Mouse (Mus musculus): Measurements from ENCODE around the gene Fgf4. TPM values are rescaled to one million over a fixed set of nuclear protein-coding genes. Genes with fewer than 3 reads are reported as not detected.
"Not testable (repeated sequence)": the region's sequence is repeated elsewhere in the genome, so short reads cannot be mapped to it uniquely, and the experiment has no call there.

The Fgf4 gene
- total RNA-seq, 2 experiments from 2014 or later: not detected

GRCm38 (mm10) chr7:144863196-144863595 is 16.0 kb downstream of the Fgf4 start:
- DNase-seq (ENCODE audit: low spot score in 2 of 2): no peak
- intact Hi-C loops (cut with DNase I): no loop called here

- intact Hi-C loops (cut with DNase I): no loop called here
- no peak for DNase-seq (ENCODE audit: low spot score in 2 of 2)
Measured at GRCm38 (mm10) chr7:144864160-144864670, 17.0 kb downstream of the Fgf4 start.

- intact Hi-C loops (cut with DNase I): no loop called here
Measured at GRCm38 (mm10) chr7:144867161-144867560, 20.0 kb downstream of the Fgf4 start.

GRCm38 (mm10) chr7:144867602-144868001 is 20.4 kb downstream of the Fgf4 start:
- intact Hi-C loops (cut with DNase I): no loop called here
- DNase-seq (ENCODE audit: low spot score in 2 of 2): no peak

More at GRCm38 (mm10) chr7:144867161-144867560, 20.0 kb downstream of the Fgf4 start:
- no peak for DNase-seq (ENCODE audit: low spot score in 2 of 2)

GRCm38 (mm10) chr7:144872420-144872819 is 25.3 kb downstream of the Fgf4 start:
- intact Hi-C loops (cut with DNase I): no loop called here
- no peak for DNase-seq (ENCODE audit: low spot score in 2 of 2)

- intact Hi-C loops (cut with DNase I): no loop called here
- no peak for DNase-seq (ENCODE audit: low spot score in 2 of 2)
Measured at GRCm38 (mm10) chr7:144873160-144873559, 26.0 kb downstream of the Fgf4 start.

- intact Hi-C loops (cut with DNase I): no loop called here
Measured at GRCm38 (mm10) chr7:144874226-144874625, 27.1 kb downstream of the Fgf4 start.

GRCm38 (mm10) chr7:144878401-144878800 is 31.2 kb downstream of the Fgf4 start:
- intact Hi-C loops (cut with DNase I): no loop called here
- DNase-seq (ENCODE audit: low spot score in 2 of 2): no peak

More at GRCm38 (mm10) chr7:144874226-144874625, 27.1 kb downstream of the Fgf4 start:
- DNase-seq (ENCODE audit: low spot score in 2 of 2): no peak

GRCm38 (mm10) chr7:144883106-144883505 is 35.9 kb downstream of the Fgf4 start:
- no peak for DNase-seq (ENCODE audit: low spot score in 2 of 2)
- intact Hi-C loops (cut with DNase I): no loop called here

GRCm38 (mm10) chr7:144887672-144888071 is 40.5 kb downstream of the Fgf4 start:
- intact Hi-C loops (cut with DNase I): no loop called here

GRCm38 (mm10) chr7:144888564-144889299 is 41.6 kb downstream of the Fgf4 start:
- intact Hi-C loops (cut with DNase I): no loop called here
- DNase-seq (ENCODE audit: low spot score in 2 of 2): no peak

More at GRCm38 (mm10) chr7:144887672-144888071, 40.5 kb downstream of the Fgf4 start:
- no peak for DNase-seq (ENCODE audit: low spot score in 2 of 2)

- not testable (repeated sequence) for DNase-seq (ENCODE audit: low spot score in 2 of 2)
- intact Hi-C loops (cut with DNase I): loop anchor here (5.0 kb wide), 1 partner anchor 43 kb away; the partner anchor contains the start of gene Fgf4
Measured at GRCm38 (mm10) chr7:144890661-144891060, 43.5 kb downstream of the Fgf4 start.

GRCm38 (mm10) chr7:144891863-144892262 is 44.7 kb downstream of the Fgf4 start:
- DNase-seq (ENCODE audit: low spot score in 2 of 2): no peak
- intact Hi-C loops (cut with DNase I): loop anchor here (5.0 kb wide), 1 partner anchor 45 kb away; the partner anchor contains the start of gene Fgf4

- DNase-seq (ENCODE audit: low spot score in 2 of 2): no peak
- intact Hi-C loops (cut with DNase I): loop anchor here (5.0 kb wide), 1 partner anchor 45 kb away; the partner anchor contains the start of gene Fgf4
Measured at GRCm38 (mm10) chr7:144892322-144892721, 45.2 kb downstream of the Fgf4 start.

- intact Hi-C loops (cut with DNase I): loop anchor here (2.0 to 5.0 kb wide), 2 partner anchors 47 to 95 kb away; partner anchors contain the start of gene Fgf4
- no peak for DNase-seq (ENCODE audit: low spot score in 2 of 2)
Measured at GRCm38 (mm10) chr7:144894191-144894590, 47.0 kb downstream of the Fgf4 start.

- no peak for DNase-seq (ENCODE audit: low spot score in 2 of 2)
- intact Hi-C loops (cut with DNase I): loop anchor here (2.0 to 5.0 kb wide), 3 partner anchors 47 to 307 kb away; partner anchors contain the start of gene Fgf4
Measured at GRCm38 (mm10) chr7:144894706-144895105, 47.5 kb downstream of the Fgf4 start.

GRCm38 (mm10) chr7:144895305-144896111 is 48.3 kb downstream of the Fgf4 start:
- intact Hi-C loops (cut with DNase I): loop anchor here (2.0 to 5.0 kb wide), 2 partner anchors 97 to 308 kb away; no protein-coding TSS in a partner anchor
- peak; percentile 45 to 63 for DNase-seq (ENCODE audit: low spot score in 2 of 2)

GRCm38 (mm10) chr7:144896294-144897218 is 49.4 kb downstream of the Fgf4 start, which contains the start of gene Fgf15:
Gene Fgf15 (plus strand): TSS chr7:144896531.
- intact Hi-C loops (cut with DNase I): loop anchor here (5.0 kb wide), 1 partner anchor 309 kb away; no protein-coding TSS in a partner anchor
- no peak for DNase-seq (ENCODE audit: low spot score in 2 of 2)

GRCm38 (mm10) chr7:144898506-144898905 is 51.3 kb downstream of the Fgf4 start:
- intact Hi-C loops (cut with DNase I): loop anchor here (5.0 kb wide), 1 partner anchor 311 kb away; no protein-coding TSS in a partner anchor
- DNase-seq (ENCODE audit: low spot score in 2 of 2): no peak
